Mouse (Mus musculus) stomach, postnatal 0 days (tissue): ENCODE data around the gene Kcnh3. TPM values are rescaled to one million over a fixed set of nuclear protein-coding genes. Genes with fewer than 3 reads are reported as not detected.
A peak's percentile ranks its signal among the peaks of the same experiment; 100 is the strongest.

Experiments used
- ATAC-seq: fragments of 200-750 bp; cut with Nextera tagmentation; 2 replicates; pipeline ENCODE4 v1.8.0; 2017; ENCODE audit not compliant: low FRiP score, low TSS enrichment
- DNase-seq: peaks from one replicate; pipeline ENCODE4 v3.0.0-alpha.2; 2016; ENCODE audit warnings: low spot score
- H3K27ac ChIP-seq: fragments of 300-500 bp; sonication (generic); replicated peaks from 2 replicates; pipeline ENCODE4 v1.5.1; 2014; ENCODE audit warnings: mild to moderate bottlenecking, control low read depth
- H3K27me3 ChIP-seq: fragments of 300-500 bp; sonication (generic); 2 replicates; pipeline ENCODE4 v1.6.1; 2014; ENCODE audit warnings: low read length; ENCODE audit not compliant: control insufficient read depth, insufficient read depth
- H3K36me3 ChIP-seq: fragments of 300-500 bp; sonication (generic); 2 replicates; pipeline ENCODE4 v1.6.1; 2014; ENCODE audit warnings: low read length, mixed read lengths; ENCODE audit not compliant: control insufficient read depth, insufficient read depth
- H3K4me1 ChIP-seq: fragments of 300-500 bp; sonication (generic); replicated peaks from 2 replicates; pipeline ENCODE4 v1.6.1; 2014; ENCODE audit warnings: antibody characterized with exemption; ENCODE audit not compliant: control insufficient read depth, insufficient read depth
- H3K4me2 ChIP-seq: fragments of 300-500 bp; sonication (generic); replicated peaks from 2 replicates; pipeline ENCODE4 v1.6.1; 2014; ENCODE audit warnings: low read depth, mild to moderate bottlenecking, control low read depth, moderate library complexity
- H3K4me3 ChIP-seq: fragments of 300-500 bp; sonication (generic); 2 replicates; pipeline ENCODE4 v1.5.1; 2014; ENCODE audit warnings: low read depth, low read length, control low read depth
- H3K9ac ChIP-seq: fragments of 300-500 bp; sonication (generic); 2 replicates; pipeline ENCODE4 v1.6.1; 2014; ENCODE audit warnings: mild to moderate bottlenecking, low read length, control low read depth, mixed read lengths
- H3K9me3 ChIP-seq: fragments of 300-500 bp; sonication (generic); 2 replicates; pipeline ENCODE4 v1.6.1; 2016; ENCODE audit warnings: low read length; ENCODE audit not compliant: control insufficient read depth
- CTCF ChIP-seq: IDR thresholded peaks from 2 replicates; pipeline ENCODE4 v1.5.1; 2016; ENCODE audit warnings: antibody characterized with exemption, low read depth, mild to moderate bottlenecking, moderate library complexity
- EP300 ChIP-seq: optimal IDR thresholded peaks from 2 replicates; pipeline ENCODE3; 2016; ENCODE audit warnings: antibody characterized with exemption
- WGBS: fragments of 180-500 bp; shearing (Covaris S2); extraction: QIAGEN DNeasy Blood & Tissue Kit; methylation state at CpG from one replicate; pipeline ENCODE4 v1.1.7; 2014; 5-methylcytosine and 5-hydroxymethylcytosine counted together
- polyA plus RNA-seq: library from polyadenylated mRNA; unstranded; fragments of >200 nt; fragmentation: Nextera tagmentation; extraction: Ambion mirVana; gene quantifications from 2 replicates; pipeline ENCODE4 v1.2.1, GENCODE M21; 2015

The Kcnh3 gene
- polyA plus RNA-seq, 1 experiment from 2014 or later = 0.29 TPM

DNA sequence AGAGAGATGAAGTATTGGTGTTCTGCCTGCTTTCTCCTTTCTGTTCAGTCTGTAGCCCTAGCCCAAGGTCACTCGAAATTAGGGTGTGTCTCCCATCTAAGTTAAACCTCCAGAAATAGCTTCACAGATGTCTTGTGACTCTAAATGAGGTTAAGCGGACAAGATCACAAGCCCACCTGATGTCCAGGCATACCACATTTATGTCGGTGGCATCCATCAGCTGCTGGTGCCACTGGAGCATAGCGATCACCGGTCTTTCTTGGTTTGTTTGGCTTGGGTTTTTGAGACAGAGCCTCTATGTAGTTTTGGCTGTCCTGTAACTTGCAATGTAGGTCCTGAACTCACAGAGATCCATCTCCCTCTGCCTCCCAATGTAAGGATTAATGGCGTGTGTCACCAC, 29.1 kb downstream of the Kcnh3 start:
- no peak for TF ChIP-seq EP300
- no peak for TF ChIP-seq CTCF
- DNase-seq (no peak), ATAC-seq (no peak)
- no peaks in the 10 kb centered on the region for H3K36me3 ChIP-seq
- H3K27ac ChIP-seq = no peak overlapping the region
- H3K27me3 ChIP-seq = no peaks in the 10 kb centered on the region
- no peaks in the 10 kb centered on the region for H3K9me3 ChIP-seq
- no peak overlapping the region for H3K4me3 ChIP-seq
- H3K4me2 ChIP-seq = no peak overlapping the region
- H3K4me1 ChIP-seq = no peaks in the 10 kb centered on the region
- H3K9ac ChIP-seq = no peak overlapping the region
- 85% methylated on average over 6 of the region's 6 CpGs for WGBS

DNA sequence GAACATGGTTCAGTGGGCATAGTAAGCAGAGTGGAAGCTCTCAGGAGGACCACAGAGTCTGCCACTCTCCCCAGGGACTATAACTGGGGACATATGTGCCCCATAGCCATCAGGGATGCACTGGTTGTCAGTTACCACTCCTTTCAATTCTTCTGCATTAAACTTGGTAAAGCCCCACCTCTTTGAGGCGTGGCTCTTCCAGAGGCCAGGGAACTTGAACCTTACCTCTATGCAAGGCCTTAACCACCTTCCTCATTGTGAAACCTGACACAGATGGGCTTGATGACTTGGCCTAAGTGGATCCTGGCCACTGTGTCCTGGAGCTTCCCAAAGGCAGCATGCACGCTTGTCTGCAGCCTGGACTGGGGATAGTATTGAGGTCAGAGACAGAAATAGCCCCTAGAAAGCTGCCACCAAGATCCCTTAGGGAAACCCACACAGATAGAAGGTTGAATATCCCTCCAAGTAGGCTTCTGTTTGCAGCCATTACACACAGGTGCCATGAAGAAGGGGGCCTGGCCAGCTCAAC, 29.9 kb downstream of the Kcnh3 start:
- no peak for TF ChIP-seq EP300
- TF ChIP-seq CTCF = no peak
- 81% methylated on average over 2 of the region's 2 CpGs for WGBS
- H3K27me3 ChIP-seq = no peaks in the 10 kb centered on the region
- no peak overlapping the region for H3K4me2 ChIP-seq
- no peaks in the 10 kb centered on the region for H3K9me3 ChIP-seq
- no peaks in the 10 kb centered on the region for H3K4me1 ChIP-seq
- H3K27ac ChIP-seq = no peak overlapping the region
- DNase-seq = no peak
- H3K36me3 ChIP-seq = no peaks in the 10 kb centered on the region
- ATAC-seq = no peak
- H3K9ac ChIP-seq = no peak overlapping the region
- no peak overlapping the region for H3K4me3 ChIP-seq

DNA sequence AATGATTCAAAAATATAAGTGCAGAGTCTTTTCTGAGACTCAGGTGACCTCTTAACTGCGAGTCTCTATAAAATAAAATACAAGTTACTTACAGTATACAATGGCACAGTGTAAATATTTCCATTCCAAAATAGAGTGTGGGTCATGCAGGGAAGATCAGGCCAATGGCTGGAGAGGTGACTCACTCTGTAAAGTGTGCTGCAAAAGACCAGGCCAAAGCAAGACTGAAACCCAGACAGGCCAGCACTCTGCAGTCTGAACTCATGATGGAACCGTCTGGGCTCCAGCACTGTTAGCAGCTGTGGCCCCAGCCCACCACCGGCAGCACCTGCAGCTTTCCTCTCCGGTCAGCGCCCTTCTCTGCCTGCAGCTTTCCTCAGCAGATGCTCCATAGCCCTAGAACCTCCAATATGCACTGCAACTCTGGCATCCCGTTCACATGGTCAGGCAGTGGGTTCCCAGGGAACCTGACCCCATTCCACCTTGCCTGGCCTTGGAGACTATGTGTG, 30.6 kb downstream of the Kcnh3 start:
- TF ChIP-seq EP300 = no peak
- TF ChIP-seq CTCF = no peak
- H3K9ac ChIP-seq = no peak overlapping the region
- no peak overlapping the region for H3K4me3 ChIP-seq
- H3K4me2 ChIP-seq = no peak overlapping the region
- H3K4me1 ChIP-seq = no peaks in the 10 kb centered on the region
- no peaks in the 10 kb centered on the region for H3K36me3 ChIP-seq
- H3K9me3 ChIP-seq = no peaks in the 10 kb centered on the region
- H3K27ac ChIP-seq = no peak overlapping the region
- ATAC-seq (no peak), DNase-seq (no peak)
- 73% methylated on average over 6 of the region's 6 CpGs for WGBS
- H3K27me3 ChIP-seq = no peaks in the 10 kb centered on the region

DNA sequence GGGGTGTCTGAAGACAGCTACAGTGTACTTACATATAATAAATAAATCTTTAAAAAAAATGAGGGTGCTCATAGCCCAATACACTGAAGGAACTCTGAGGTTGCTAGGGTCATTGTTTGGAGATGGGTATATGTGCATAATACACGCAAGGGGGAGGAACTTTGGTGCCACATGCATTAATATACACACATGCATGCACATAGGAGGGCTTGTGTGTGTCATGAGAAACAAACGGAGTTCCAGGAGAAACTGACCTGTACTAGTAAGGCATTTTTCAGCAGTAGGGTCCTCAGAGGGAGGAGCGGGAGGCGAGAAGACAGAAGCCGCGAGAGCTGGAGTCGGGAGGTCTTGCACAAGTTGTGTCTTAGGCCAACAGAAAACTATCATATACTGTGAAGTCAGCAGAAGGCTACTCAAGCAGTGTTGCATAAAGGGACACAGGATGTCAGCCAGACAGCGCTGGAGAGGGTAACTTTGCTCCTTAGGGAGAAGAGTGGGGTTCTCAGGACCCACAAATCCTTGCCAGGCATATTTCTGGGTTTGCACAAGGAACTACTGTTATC, 34.6 kb downstream of the Kcnh3 start:
- no peak overlapping the region for H3K9ac ChIP-seq
- peak; percentile 72 for ATAC-seq
- WGBS = 45% methylated on average over 8 of the region's 8 CpGs
- TF ChIP-seq CTCF = no peak
- no peak for TF ChIP-seq EP300
- no peaks in the 10 kb centered on the region for H3K27me3 ChIP-seq
- peak overlapping the region; percentile 40 for H3K4me2 ChIP-seq
- peak overlapping the region; percentile 10; the same call in 1 of the 2 replicates for H3K4me3 ChIP-seq
- no peaks in the 10 kb centered on the region for H3K36me3 ChIP-seq
- no peaks in the 10 kb centered on the region for H3K9me3 ChIP-seq
- no peak for DNase-seq
- no peaks in the 10 kb centered on the region for H3K4me1 ChIP-seq
- peak overlapping the region; percentile 75 for H3K27ac ChIP-seq

DNA sequence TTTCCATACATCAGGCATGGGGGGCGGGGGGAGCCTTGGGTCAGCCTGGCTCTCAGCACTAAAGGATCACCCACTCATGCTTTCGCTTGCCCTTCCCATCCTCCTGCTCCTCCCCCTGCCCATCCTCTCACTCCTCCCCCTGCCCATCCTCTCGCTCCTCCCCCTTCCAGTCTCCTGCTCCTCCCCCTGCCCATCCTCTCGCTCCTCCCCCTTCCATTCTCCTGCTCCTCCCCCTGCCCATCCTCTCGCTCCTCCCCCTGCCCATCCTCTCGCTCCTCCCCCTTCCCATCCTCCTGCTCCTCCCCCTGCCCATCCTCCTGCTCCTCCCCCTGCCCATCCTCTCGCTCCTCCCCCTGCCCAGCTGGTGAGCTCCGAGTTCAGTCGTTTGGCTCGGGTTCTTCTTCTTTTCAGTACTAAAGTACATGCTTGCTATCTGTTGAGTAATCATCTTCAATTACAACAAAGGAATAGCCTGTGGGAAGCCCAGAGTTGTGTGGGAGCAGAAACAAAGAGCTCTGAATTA, 35.1 kb downstream of the Kcnh3 start:
- H3K9ac ChIP-seq = no peak overlapping the region
- H3K27ac ChIP-seq = peak overlapping the region; percentile 75
- ATAC-seq = peak; percentile 75
- peak; percentile 82 for DNase-seq
- H3K4me3 ChIP-seq = peak overlapping the region; percentile 19
- H3K27me3 ChIP-seq = no peaks in the 10 kb centered on the region
- H3K36me3 ChIP-seq = no peaks in the 10 kb centered on the region
- WGBS = 1% methylated on average over 7 of the region's 10 CpGs
- H3K4me1 ChIP-seq = no peaks in the 10 kb centered on the region
- no peak for TF ChIP-seq EP300
- TF ChIP-seq CTCF = no peak
- peak overlapping the region; percentile 56 for H3K4me2 ChIP-seq
- H3K9me3 ChIP-seq = no peaks in the 10 kb centered on the region

DNA sequence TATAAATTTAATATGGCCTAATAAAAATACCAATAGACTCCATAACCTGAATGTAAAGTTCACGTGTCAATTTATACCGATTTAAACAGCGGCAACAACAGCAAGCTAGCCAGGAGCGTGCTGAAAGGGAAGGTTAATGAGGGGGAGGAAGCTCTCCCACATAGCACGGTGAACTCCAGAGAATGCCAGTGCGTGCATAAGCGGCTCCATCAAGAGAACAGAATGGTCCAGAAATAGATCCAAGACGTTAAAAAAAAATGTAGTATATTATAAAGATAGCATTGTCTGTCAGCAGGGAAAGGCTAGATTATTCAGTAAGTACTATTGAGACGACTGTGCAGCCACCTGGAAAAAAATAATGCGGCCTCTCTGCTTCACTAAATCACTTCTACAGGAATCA, 38.0 kb downstream of the Kcnh3 start:
- H3K27me3 ChIP-seq = no peaks in the 10 kb centered on the region
- H3K4me1 ChIP-seq = no peaks in the 10 kb centered on the region
- H3K4me3 ChIP-seq = no peak overlapping the region
- H3K4me2 ChIP-seq = no peak overlapping the region
- H3K9ac ChIP-seq = no peak overlapping the region
- TF ChIP-seq EP300 (no peak), CTCF (no peak)
- DNase-seq (no peak), ATAC-seq (no peak)
- WGBS = 49% methylated on average over 10 of the region's 10 CpGs
- H3K36me3 ChIP-seq = no peaks in the 10 kb centered on the region
- no peaks in the 10 kb centered on the region for H3K9me3 ChIP-seq
- no peak overlapping the region for H3K27ac ChIP-seq
